Mouse (Mus musculus) sigmoid colon, adult 10 weeks (tissue): ENCODE measurements around the gene Mcee. TPM values are rescaled to one million over a fixed set of nuclear protein-coding genes. Genes with fewer than 3 reads are reported as not detected.

Source experiments
- polyA plus RNA-seq: library from polyadenylated mRNA; stranded (reverse); fragments of 350-450 nt; fragmentation: Illumina TruSeq; extraction: RNeasy Lipid Tissue Mini Kit (QIAGEN cat#74804); gene quantifications from one replicate; pipeline ENCODE4 v1.2.3, GENCODE M21; 2014; ENCODE audit warnings: low read depth, low replicate concordance

Mcee gene
- polyA plus RNA-seq, result 235 TPM

GRCm38 (mm10) chr7:64392122-64392818 lies at the start of gene Mcee, which contains the start of gene Mphosph10:
TSS of gene Mcee (plus strand) at chr7:64392607.
TSS of gene Mphosph10 (minus strand) at chr7:64392268.

GRCm38 (mm10) chr7:64373830-64374562 lies 18.4 kb upstream of the Mcee start, which contains the start of gene Fan1:
TSS of gene Fan1 (minus strand) at chr7:64374095.

Other genes with a start within 250 kb of the Mcee start
- not detected for gene Trpm1, start 238.8 kb upstream of the Mcee start, polyA plus RNA-seq
- gene Mtmr10, start 105.0 kb upstream of the Mcee start, polyA plus RNA-seq, result 17.3 TPM
- 7.2 TPM for gene Fan1, start 18.5 kb upstream of the Mcee start, polyA plus RNA-seq
- 46.0 TPM for gene Mphosph10, start 339 bp upstream of the Mcee start, polyA plus RNA-seq
- gene Apba2, start 109.1 kb downstream of the Mcee start, polyA plus RNA-seq, result 0.13 TPM